Mouse (Mus musculus) lung, embryonic 16.5 days (tissue): ENCODE results near the gene Rptor. TPM values are rescaled to one million over a fixed set of nuclear protein-coding genes. Genes with fewer than 3 reads are reported as not detected.

Experiments used
- ATAC-seq: fragments of 200-750 bp; cut with Nextera tagmentation; 2 replicates; pipeline ENCODE4 v1.8.0; 2017; ENCODE audit warnings: low read depth, mild to moderate bottlenecking, moderate library complexity
- H3K27ac ChIP-seq: fragments of 300-500 bp; sonication (generic); 2 replicates; pipeline ENCODE4 v1.5.1; 2014; ENCODE audit warnings: mild to moderate bottlenecking, control low read depth, low read length
- H3K27me3 ChIP-seq: fragments of 300-500 bp; sonication (generic); 2 replicates; pipeline ENCODE4 v1.6.1; 2014; ENCODE audit warnings: low read depth, low read length, mixed read lengths; ENCODE audit not compliant: control insufficient read depth, insufficient read depth
- H3K36me3 ChIP-seq: fragments of 300-500 bp; sonication (generic); 2 replicates; pipeline ENCODE4 v1.6.1; 2014; ENCODE audit warnings: low read length; ENCODE audit not compliant: control insufficient read depth, insufficient read depth
- H3K4me1 ChIP-seq: fragments of 300-500 bp; sonication (generic); replicated peaks from 2 replicates; pipeline ENCODE4 v1.6.1; 2014; ENCODE audit warnings: low read length, mixed read lengths; ENCODE audit not compliant: control insufficient read depth, insufficient read depth
- H3K4me2 ChIP-seq: fragments of 300-500 bp; sonication (generic); 2 replicates; pipeline ENCODE4 v1.6.1; 2014; ENCODE audit warnings: low read depth, low read length, control low read depth
- H3K4me3 ChIP-seq: fragments of 300-500 bp; sonication (generic); 2 replicates; pipeline ENCODE4 v1.5.1; 2014; ENCODE audit warnings: mild to moderate bottlenecking, low read length, control low read depth
- H3K9ac ChIP-seq: fragments of 300-500 bp; sonication (generic); 2 replicates; pipeline ENCODE4 v1.6.1; 2014; ENCODE audit warnings: low read length, control low read depth
- H3K9me3 ChIP-seq: fragments of 300-500 bp; sonication (generic); 2 replicates; pipeline ENCODE4 v1.6.1; 2016; ENCODE audit warnings: low read length; ENCODE audit not compliant: control insufficient read depth
- WGBS: fragments of 180-500 bp; shearing (Covaris S2); extraction: QIAGEN DNeasy Blood & Tissue Kit; methylation state at CpG from one replicate; pipeline ENCODE4 v1.1.7; 2014; 5-methylcytosine and 5-hydroxymethylcytosine counted together
- polyA plus RNA-seq: library from polyadenylated mRNA; unstranded; fragments of >200 nt; fragmentation: Nextera tagmentation; extraction: Ambion mirVana; gene quantifications from 2 replicates; pipeline ENCODE4 v1.2.1, GENCODE M21; 2015

The Rptor gene
- polyA plus RNA-seq, 1 experiment from 2014 or later, result 7.1 TPM

DNA sequence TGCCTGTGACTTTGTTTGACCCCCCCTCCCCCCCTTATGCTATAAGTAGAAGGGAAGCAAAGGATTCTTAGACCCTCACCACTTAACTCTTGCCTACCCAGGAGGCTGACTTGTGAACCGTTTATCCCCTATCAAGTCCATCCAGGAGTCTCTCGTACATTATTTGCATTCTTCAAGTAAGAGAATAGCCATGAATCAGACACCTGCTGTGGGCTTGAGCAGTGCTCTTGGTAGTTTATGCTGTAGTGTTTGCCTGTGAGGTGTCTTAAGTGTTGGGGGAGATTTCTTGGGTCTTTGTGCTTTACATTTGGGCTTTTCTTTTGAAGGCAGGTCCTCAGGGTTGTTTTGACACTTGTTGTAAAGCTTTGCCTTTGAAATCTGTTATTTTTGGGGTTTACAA, 69.3 kb downstream of the Rptor start:
- Histone ChIP-seq H3K27me3 (no peaks in the 10 kb centered on the region), H3K4me1 (peaks cover 4% of the 10 kb centered on the region), H3K4me2 (no peak overlapping the region), H3K9ac (no peak overlapping the region), H3K36me3 (no peaks in the 10 kb centered on the region), H3K27ac (no peak overlapping the region), H3K9me3 (no peaks in the 10 kb centered on the region), H3K4me3 (no peak overlapping the region)
- WGBS, result 30% methylated on average over 2 of the region's 2 CpGs
- ATAC-seq, result no peak

DNA sequence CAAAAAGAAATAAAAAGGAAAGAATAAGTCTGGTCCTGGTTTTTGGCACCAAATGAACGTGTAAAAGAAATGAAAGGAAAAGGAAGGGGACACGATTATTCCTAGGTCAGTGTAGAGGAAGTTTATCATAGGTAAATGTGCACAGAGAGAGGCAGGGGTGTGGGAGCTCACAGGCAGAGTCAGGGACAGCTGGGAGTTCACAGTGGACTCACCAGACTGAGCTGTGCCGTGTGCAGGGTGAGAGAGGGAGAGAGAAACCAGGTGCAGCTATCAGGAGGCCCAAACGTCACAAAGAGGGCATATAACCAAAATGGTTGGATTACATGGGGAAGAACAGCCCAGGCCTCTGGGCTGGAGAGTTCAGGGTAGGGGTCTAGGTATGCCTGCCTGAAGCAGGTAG, 70.1 kb downstream of the Rptor start:
- Histone ChIP-seq H3K27me3 (no peaks in the 10 kb centered on the region), H3K9me3 (no peaks in the 10 kb centered on the region), H3K9ac (no peak overlapping the region), H3K4me3 (no peak overlapping the region), H3K36me3 (no peaks in the 10 kb centered on the region), H3K4me2 (no peak overlapping the region), H3K27ac (no peak overlapping the region), H3K4me1 (peaks cover 6% of the 10 kb centered on the region)
- WGBS, result 39% methylated on average over 4 of the region's 4 CpGs
- no peak for ATAC-seq

DNA sequence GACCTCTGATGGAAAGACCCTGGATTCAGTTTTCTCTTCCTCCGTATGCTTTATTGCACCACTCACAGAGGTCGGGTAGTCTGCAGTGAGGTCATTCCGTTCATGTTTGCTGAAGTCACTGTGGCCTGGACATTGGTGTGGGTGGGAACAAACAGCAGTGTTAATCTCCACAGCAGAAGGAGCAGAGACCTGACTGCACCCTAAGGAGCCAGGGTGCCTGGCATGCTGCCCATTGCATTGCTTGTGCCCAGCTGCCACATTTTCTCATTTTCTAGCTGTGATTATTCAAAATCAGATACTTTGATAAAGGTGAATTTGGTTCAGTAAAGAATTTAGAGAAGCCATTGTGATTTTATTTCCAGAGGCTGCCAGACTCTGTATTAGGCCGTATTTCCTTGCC, 72.1 kb downstream of the Rptor start:
- 69% methylated on average over 4 of the region's 4 CpGs for WGBS
- Histone ChIP-seq H3K4me1 (peaks cover 6% of the 10 kb centered on the region), H3K36me3 (no peaks in the 10 kb centered on the region), H3K9me3 (no peaks in the 10 kb centered on the region), H3K27me3 (no peaks in the 10 kb centered on the region), H3K4me2 (no peak overlapping the region), H3K27ac (no peak overlapping the region), H3K4me3 (no peak overlapping the region), H3K9ac (no peak overlapping the region)
- ATAC-seq, result no peak

DNA sequence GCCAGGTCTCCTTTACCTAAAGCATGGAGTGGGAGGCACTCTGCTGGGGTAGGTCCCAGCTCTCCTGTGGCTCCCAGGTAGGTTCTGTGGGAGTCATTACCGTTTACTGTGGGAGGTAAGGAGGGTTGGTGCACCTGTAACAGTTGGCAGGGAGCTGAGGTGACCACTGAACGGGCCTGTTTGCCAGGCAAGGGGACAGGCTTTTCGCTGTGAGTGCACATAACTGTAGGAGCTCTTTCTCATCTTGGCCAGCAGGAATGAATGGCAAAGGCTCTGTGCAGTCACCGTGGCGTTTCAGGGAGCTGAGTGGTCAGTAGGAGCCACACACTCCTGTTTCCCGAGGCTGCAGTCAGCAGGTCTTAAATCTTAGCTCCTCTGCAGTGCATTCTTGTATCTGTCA, 72.8 kb downstream of the Rptor start:
- ATAC-seq, result no peak
- WGBS, result 66% methylated on average over 6 of the region's 6 CpGs

DNA sequence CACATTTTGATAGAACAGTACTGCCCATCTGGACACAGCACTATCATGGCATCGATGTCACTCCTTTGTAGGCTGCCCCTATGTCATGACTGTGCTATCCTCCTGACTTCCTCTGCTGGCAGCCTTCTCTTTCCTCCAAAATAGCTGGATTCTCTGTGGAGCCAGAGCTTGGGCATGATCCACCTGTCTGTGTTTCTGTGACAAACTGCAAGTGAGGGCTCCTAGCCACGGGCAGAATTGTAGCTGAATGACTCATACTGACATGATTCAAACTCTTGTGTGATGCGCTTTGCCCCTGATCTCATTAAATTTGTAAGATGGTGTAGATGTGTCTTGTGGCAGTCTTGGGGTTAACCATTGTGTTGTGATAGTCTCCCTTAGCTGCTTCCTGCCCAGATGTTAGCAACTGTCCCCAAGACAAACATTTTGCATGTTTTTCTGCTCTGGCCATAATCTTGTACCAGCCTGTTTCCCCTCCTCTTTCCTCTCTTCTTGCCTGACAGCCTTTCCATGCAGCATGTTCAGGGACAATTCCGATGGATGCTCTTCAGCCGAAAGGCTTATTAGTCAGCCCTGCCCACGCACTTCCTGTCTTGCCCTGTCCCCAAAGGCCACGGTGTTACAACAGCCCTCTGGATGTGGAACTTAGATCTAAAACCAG, 74.2 kb downstream of the Rptor start:
- Histone ChIP-seq H3K4me3 (no peak overlapping the region), H3K27ac (no peak overlapping the region), H3K4me1 (peaks cover 6% of the 10 kb centered on the region), H3K9me3 (no peaks in the 10 kb centered on the region), H3K27me3 (no peaks in the 10 kb centered on the region), H3K4me2 (no peak overlapping the region), H3K36me3 (no peaks in the 10 kb centered on the region), H3K9ac (no peak overlapping the region)
- WGBS, result 61% methylated on average over 7 of the region's 7 CpGs
- no peak for ATAC-seq

More for the DNA sequence above, 72.8 kb downstream of the Rptor start:
- Histone ChIP-seq H3K9me3 (no peaks in the 10 kb centered on the region), H3K4me3 (no peak overlapping the region), H3K4me2 (no peak overlapping the region), H3K9ac (no peak overlapping the region), H3K36me3 (no peaks in the 10 kb centered on the region), H3K27me3 (no peaks in the 10 kb centered on the region), H3K4me1 (peaks cover 6% of the 10 kb centered on the region), H3K27ac (no peak overlapping the region)

DNA sequence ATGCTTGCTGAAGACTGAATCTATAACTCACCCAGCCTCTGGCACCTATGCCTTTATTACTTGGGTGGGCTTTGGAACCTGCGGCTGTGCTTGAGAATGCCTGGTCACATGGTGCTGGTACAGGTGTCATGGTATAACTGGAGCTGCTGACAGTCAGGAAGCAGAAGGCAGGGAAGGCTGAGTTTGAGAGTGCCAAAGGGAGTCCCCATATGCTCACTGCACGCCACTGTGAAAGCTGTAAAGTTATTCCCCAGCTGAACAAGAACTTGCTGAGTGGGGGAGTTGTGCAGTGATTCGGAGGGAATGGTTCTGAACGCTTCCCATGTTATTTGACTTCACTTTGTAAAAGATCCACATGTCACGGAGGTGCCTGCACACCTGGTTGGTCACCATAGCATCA, 75.7 kb downstream of the Rptor start:
- no peak overlapping the region for H3K27ac ChIP-seq
- no peaks in the 10 kb centered on the region for H3K9me3 ChIP-seq
- H3K4me3 ChIP-seq, result no peak overlapping the region
- WGBS, result 87% methylated on average over 5 of the region's 5 CpGs
- H3K4me1 ChIP-seq, result peaks cover 6% of the 10 kb centered on the region
- no peak for ATAC-seq
- no peaks in the 10 kb centered on the region for H3K27me3 ChIP-seq
- no peaks in the 10 kb centered on the region for H3K36me3 ChIP-seq
- no peak overlapping the region for H3K4me2 ChIP-seq
- H3K9ac ChIP-seq, result no peak overlapping the region

DNA sequence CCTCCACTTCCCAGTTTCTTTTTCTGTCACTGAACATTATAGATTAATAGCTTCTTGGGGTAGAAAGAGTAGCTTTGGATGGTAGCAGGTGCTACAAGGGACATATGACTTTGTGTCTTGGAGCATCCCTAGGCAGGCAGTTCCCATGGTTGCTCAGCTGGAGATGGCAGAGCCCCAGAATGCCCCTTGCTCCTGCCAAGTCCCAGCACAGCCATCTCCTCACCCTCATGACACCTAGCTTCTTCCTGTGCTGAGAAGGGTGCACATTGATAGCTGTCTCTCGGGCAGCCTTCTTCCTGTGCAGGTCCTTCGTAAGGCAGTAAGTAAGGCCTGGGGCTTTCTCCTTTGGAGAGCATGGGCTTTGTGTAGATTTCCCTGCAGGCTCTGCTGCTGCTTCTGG, 78.0 kb downstream of the Rptor start:
- H3K4me1 ChIP-seq, result peaks cover 17% of the 10 kb centered on the region
- no peaks in the 10 kb centered on the region for H3K9me3 ChIP-seq
- H3K27me3 ChIP-seq, result no peaks in the 10 kb centered on the region
- no peak overlapping the region for H3K9ac ChIP-seq
- WGBS, result 68% methylated on average over 2 of the region's 2 CpGs
- H3K27ac ChIP-seq, result no peak overlapping the region
- no peak for ATAC-seq
- H3K4me3 ChIP-seq, result no peak overlapping the region
- no peaks in the 10 kb centered on the region for H3K36me3 ChIP-seq
- H3K4me2 ChIP-seq, result no peak overlapping the region

DNA sequence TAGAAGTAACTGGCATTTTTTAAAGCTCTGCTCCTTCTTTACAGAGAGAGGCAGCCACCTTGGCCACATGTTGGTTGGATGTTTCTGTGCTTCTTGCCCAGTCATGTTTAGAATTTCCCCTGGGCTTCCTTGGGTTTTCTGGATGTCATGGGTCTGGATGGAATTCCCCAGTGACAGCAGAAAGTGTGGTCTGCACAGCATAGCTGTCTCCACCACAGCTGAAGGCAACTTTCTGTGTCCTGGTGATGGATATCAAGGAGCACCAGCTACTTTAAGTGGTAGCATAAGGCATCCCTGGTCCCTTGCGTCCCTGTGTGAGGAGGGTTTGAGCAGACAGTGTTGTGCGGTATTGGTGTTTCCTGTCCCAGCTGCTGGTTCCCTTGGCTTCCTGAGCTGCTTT, 79.6 kb downstream of the Rptor start:
- H3K9me3 ChIP-seq, result no peaks in the 10 kb centered on the region
- H3K27ac ChIP-seq, result no peak overlapping the region
- no peak overlapping the region for H3K4me3 ChIP-seq
- H3K36me3 ChIP-seq, result no peaks in the 10 kb centered on the region
- no peaks in the 10 kb centered on the region for H3K27me3 ChIP-seq
- 82% methylated on average over 2 of the region's 2 CpGs for WGBS
- H3K9ac ChIP-seq, result no peak overlapping the region
- H3K4me1 ChIP-seq, result peaks cover 19% of the 10 kb centered on the region
- ATAC-seq, result no peak
- H3K4me2 ChIP-seq, result no peak overlapping the region

DNA sequence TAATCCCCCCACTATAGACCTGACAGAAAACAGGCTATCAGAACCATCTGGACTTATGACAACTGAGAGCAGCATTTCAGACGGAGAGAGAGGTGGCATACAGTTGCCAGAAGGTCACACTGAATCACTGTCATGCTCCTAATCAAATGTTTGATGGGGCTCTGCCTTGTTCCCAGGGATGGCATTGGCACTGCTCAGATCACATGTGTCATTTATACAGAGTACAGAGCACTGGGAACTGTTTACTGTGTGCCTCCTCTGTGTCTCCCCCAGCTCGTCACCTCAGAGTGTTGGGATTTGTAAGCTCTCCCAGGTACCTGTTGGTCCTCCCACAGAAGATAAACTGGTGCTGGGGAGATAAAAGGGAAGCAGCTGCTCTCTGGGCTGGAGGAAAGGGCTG, 81.1 kb downstream of the Rptor start:
- Histone ChIP-seq H3K4me3 (no peak overlapping the region), H3K27me3 (no peaks in the 10 kb centered on the region), H3K9me3 (no peaks in the 10 kb centered on the region), H3K36me3 (no peaks in the 10 kb centered on the region), H3K4me2 (no peak overlapping the region), H3K4me1 (peaks cover 19% of the 10 kb centered on the region), H3K27ac (no peak overlapping the region), H3K9ac (no peak overlapping the region)
- ATAC-seq, result no peak
- 77% methylated on average over 2 of the region's 2 CpGs for WGBS

DNA sequence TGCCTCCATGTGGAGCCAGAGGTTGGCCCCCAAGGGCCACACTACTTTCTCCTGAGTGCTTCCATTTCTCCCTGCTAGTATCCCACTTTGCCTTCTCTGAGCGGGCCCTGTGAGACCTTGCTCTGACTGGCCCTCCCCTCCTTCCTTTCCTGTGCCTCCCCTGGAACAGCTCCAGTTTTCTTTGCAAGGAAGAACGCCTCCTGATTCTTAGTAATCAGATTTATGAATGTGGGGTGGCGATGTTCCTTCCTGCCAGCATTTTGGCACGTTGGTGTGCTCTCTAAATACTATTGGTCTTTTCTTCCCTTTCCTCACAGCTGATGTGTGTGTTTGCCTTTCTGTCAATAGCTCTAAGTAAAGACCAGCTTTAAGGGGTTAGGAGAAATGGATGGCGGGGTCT, 82.8 kb downstream of the Rptor start:
- peak overlapping the region; percentile 60 for H3K27ac ChIP-seq
- ATAC-seq, result peak; percentile 67
- no peak overlapping the region for H3K4me2 ChIP-seq
- no peaks in the 10 kb centered on the region for H3K9me3 ChIP-seq
- H3K9ac ChIP-seq, result no peak overlapping the region
- H3K27me3 ChIP-seq, result no peaks in the 10 kb centered on the region
- H3K4me3 ChIP-seq, result no peak overlapping the region
- no peaks in the 10 kb centered on the region for H3K36me3 ChIP-seq
- 15% methylated on average over 5 of the region's 5 CpGs for WGBS
- H3K4me1 ChIP-seq, result peaks cover 19% of the 10 kb centered on the region
